Mouse (Mus musculus): ENCODE results near the gene Zc3h4. TPM values are rescaled to one million over a fixed set of nuclear protein-coding genes. Genes with fewer than 3 reads are reported as not detected.

The Zc3h4 gene
- 10 to 100 TPM; 58.3 to 58.7 TPM for total RNA-seq (2021)
- long read RNA-seq, experiment 1, full-length matches to known transcripts = 1 of 29 reads
- long read RNA-seq, experiment 1, partial matches to known transcripts = 11 of 29 reads
- long read RNA-seq, experiment 1, other reads (novel, unspliced or antisense) = 17 of 29 reads
- long read RNA-seq, experiment 2, partial matches to known transcripts = 5 of 17 reads
- long read RNA-seq, experiment 2, other reads (novel, unspliced or antisense) = 12 of 17 reads

DNA sequence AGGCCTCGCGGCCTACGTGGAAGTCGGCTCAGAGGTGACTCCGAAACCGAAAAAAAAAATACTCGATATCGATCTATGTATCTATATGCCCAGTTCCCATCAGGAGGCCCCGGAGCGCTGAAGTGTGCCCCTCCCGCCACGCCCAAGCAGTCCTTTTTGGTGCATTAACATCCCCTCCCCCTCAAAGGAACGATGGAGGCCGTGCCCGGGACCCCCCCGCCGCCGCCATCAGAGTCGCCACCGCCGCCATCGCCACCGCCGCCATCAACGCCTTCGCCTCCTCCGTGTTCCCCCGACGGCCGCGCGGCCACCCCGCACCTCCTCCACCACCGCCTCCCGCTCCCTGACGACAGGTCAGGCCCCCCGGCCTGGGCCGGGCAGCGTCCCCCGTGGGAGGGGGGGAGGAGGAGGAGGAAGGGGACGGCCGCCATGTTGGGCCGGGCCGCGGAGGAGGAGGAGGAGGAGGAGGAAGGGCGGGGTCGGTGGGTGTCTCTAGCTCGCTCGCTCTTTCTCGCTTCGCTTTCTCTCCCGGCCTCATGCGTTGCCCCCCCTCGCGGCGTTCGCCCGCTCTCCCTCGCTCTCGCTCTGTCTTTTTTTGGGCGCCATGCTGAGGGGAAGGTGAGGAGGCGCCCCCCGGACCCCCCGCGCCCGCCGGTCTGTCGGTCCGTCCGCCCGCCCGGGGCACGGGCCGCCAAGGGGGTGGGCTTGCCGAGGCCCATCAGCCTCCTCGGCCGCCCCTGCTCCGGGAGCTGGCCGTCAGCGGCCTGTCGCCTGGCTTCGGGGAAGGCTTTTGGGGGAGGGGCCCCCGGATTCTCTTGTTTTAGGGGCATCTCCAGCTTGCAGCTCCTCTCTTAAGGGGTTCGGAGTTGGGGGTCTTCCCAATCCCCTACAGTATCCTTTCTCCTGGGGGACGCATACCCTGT lies at the start of gene Zc3h4:
Gene Zc3h4, plus strand, starts transcription at position 222 of the 923 bp plus-strand sequence.
- Histone ChIP-seq H3K4me3 (peak within 1 kb of the TSS; percentile 98), H3K27ac (peak within 1 kb of the TSS; percentile 100)
- TF ChIP-seq CTCF (IDR thresholded peaks at IDR 0.05) = no peak
- peak; percentile 83 to 87 for DNase-seq (ENCODE audit: extremely low spot score in 1 of 2, low spot score in 2 of 2)
- intact Hi-C loops (cut with DNase I) = loop anchor here (5.0 kb wide), 1 partner anchor 421 kb away; no protein-coding TSS in a partner anchor

DNA sequence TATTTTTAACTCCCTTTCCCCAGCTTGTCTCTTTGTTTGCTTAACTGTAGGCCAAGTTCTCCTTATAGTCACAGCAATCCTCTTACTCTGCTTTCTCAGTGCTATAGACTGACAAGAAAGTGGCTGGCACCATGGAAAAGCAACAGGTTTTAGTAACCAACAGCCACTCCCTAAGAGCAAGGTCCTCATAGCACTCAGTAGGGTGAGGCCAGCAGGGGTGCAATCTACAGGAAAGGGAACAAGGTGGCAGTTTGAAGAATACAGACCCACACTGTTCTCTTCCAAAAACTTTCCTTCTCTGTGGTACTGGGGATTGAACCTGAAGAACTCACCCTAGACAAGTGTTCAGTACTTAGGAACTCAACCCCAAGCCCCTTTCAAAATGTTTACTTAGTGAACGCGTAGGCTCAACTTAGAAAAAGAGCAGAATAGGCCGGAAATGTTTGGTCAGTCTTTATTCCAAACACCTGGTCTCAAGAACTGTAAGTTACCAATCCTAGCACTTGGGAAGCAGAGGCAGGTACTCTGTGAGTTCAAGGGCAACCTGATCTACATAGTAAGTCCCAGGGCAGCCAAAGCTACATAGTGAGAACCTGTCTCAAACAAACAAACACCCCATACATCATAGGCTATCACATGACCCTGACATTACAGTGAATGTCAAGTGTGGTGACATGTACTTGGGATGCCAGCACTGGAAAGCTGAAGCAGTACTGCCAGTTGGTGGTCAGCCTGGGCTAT lies 44.7 kb upstream of the Zc3h4 start:
- intact Hi-C loops (cut with DNase I) = no loop called here
- no peak overlapping the region for H3K27ac ChIP-seq
- no peak for DNase-seq (ENCODE audit: extremely low spot score in 1 of 2, low spot score in 2 of 2)
- no peak overlapping the region for H3K4me3 ChIP-seq
- TF ChIP-seq CTCF (IDR thresholded peaks at IDR 0.05) = no peak

DNA sequence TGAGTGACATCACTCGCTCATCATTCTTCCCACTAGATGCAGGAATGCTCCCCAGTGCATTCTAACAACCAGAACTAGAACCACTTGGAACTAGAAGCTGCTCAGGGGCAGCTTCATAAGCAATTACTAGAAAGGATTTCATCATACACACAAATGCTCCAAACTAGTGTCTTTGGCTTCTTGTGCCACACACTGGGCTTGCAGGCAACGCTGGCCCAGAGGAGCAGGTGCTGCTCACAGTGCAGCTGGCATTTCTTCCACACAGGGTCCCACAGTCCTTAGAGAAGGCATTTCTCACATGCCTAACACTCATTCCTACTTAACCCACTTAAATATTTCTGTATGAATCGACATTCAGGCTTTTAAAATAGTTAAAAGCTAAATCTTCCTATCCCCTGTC lies 43.1 kb upstream of the Zc3h4 start:
- DNase-seq (ENCODE audit: extremely low spot score in 1 of 2, low spot score in 2 of 2) = no peak
- Histone ChIP-seq H3K4me3 (no peak overlapping the region), H3K27ac (no peak overlapping the region)
- intact Hi-C loops (cut with DNase I) = no loop called here
- no peak for TF ChIP-seq CTCF (IDR thresholded peaks at IDR 0.05)

DNA sequence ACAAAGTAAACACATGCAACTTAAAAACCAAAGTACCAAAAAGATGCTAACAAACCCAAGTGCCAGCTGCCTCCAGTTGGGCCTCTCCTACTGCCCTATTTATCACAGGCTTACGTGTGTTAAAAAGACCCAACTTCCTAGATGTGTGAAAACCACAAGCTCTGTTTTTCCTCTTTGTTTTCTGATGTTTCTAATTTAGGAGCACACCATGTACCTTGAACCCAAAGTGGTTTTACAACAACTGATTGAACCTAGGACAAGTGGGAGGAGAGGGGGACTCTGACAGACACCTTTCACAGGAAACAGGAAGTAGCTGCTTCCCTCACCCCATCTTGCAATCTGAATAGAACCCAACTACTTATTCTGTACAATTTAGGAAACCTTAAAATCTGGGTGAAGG lies 36.4 kb upstream of the Zc3h4 start:
- no peak overlapping the region for H3K4me3 ChIP-seq
- no peak for DNase-seq (ENCODE audit: extremely low spot score in 1 of 2, low spot score in 2 of 2)
- intact Hi-C loops (cut with DNase I) = no loop called here
- no peak for TF ChIP-seq CTCF (IDR thresholded peaks at IDR 0.05)
- H3K27ac ChIP-seq = no peak overlapping the region

DNA sequence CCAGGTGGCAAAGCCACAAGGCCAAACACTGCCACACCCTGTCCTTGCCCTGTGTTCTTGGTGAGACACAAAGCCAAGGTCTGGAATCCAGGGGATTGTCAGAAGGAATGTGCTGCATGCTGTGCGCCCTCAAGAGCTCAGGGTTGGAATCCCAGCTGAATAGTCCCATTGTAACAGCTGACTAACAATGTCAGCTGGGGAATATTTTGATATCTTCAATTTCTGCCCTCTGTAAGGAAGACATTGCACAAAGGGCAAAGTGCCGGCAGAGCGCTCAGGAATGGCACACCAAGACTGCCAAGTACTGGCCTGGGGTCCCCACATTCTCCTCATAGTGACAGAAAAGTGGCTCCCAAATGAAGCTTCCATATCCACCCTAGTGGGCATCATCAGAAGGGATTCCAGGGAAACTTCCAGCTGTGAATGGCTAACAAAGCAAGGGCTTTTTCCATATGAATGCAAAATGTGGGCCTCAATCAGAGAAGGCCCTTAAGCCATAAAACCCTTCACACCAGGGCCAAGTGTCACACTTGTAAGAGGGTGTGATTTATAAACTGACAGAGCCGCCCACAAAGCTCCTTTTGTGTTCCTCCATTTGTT lies 35.7 kb upstream of the Zc3h4 start:
- Histone ChIP-seq H3K4me3 (no peak overlapping the region), H3K27ac (0 out of 2 replicates have a peak overlapping the region, but pooled peaks have one; percentile 16)
- DNase-seq (ENCODE audit: extremely low spot score in 1 of 2, low spot score in 2 of 2) = no peak
- peak; percentile 13 for TF ChIP-seq CTCF (IDR thresholded peaks at IDR 0.05)
- intact Hi-C loops (cut with DNase I) = no loop called here

DNA sequence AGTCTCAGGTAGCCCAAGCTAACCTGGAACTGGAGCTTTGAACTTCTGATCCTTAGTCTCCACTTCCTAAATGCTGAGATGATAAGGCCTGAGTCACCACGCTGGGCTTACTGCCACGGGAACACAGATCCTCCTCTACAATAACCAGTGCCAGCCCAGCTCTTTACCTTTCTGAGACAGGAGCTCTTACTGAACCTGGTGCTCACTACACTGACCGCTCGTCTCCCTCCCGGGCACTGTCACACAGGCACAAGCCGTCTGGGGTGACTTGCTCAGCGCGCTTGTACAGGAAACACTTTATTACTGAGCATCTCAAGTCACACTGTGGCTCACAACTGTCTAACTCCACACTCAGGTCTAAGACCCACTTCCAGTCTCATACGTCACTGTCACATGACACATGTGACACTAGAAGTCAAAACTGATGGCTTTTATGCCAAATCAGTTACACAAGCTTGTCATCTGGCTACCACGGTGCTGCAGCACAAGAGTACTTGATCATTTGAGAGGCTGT lies 34.5 kb upstream of the Zc3h4 start:
- intact Hi-C loops (cut with DNase I) = no loop called here
- TF ChIP-seq CTCF (IDR thresholded peaks at IDR 0.05) = no peak
- Histone ChIP-seq H3K4me3 (no peak overlapping the region), H3K27ac (no peak overlapping the region)
- DNase-seq (ENCODE audit: extremely low spot score in 1 of 2, low spot score in 2 of 2) = no peak

DNA sequence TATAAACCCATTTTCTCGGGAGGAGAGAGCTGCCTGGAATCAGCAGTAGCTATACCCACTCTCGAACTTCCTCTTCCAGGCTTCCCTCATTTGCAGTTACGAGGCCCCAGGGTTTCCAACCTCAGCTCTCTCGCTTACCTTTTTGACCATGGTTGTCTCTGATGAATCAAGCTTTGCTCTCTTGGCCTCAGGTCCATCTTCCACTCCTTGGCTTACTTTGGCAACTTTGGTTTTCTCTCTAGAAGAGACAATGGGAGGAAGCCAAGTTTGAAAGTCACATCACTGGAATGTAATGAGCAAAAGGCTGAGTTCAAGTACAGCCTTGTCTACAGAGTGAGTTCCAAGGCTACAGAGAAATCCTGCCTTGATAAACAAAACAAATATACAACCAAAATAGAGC lies 34.0 kb upstream of the Zc3h4 start:
- intact Hi-C loops (cut with DNase I) = no loop called here
- no peak for TF ChIP-seq CTCF (IDR thresholded peaks at IDR 0.05)

DNA sequence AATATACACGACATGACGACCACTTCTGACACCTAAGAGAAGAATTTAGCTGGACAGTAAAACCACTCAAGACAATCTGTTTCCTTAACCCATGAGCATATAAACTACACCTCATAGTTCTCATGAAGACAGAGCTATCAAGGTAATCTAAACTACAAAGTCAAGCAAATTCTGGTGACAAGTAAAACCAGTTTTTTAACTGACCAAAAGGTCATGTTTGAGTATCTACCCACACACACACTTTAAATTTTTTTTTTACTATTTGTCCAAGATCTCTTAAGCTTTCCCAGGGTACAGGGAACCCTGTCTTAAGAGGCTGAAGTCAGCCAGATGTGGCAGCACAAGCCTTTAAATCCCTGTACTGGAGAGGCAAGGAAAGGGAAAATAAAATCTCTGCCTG lies 31.9 kb upstream of the Zc3h4 start:
- no peak for TF ChIP-seq CTCF (IDR thresholded peaks at IDR 0.05)
- H3K4me3 ChIP-seq = no peak overlapping the region
- intact Hi-C loops (cut with DNase I) = no loop called here
- DNase-seq (ENCODE audit: extremely low spot score in 1 of 2, low spot score in 2 of 2) = no peak
- H3K27ac ChIP-seq = no peak overlapping the region

More for the DNA sequence above, 34.0 kb upstream of the Zc3h4 start:
- no peak for DNase-seq (ENCODE audit: extremely low spot score in 1 of 2, low spot score in 2 of 2)
- Histone ChIP-seq H3K27ac (no peak overlapping the region), H3K4me3 (no peak overlapping the region)

DNA sequence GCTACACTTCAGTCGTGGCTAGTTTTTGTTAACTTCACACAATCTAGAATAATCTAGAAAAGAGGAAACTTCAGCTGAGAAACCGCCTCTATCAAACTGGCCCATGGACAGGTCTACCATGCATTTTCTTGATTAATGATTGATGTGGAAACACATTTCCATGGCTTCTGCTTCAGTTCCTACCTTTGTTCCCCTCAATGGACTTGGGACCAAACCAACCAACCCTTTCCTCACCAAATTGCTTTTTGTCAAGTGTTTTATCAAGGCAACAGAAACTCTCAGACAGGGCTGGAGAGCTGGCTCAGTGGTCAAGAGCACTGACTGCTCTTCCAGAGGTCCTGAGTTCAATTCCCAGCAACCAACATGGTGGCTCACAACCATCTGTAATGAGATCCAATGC lies 30.1 kb upstream of the Zc3h4 start:
- no peak for TF ChIP-seq CTCF (IDR thresholded peaks at IDR 0.05)
- Histone ChIP-seq H3K4me3 (no peak overlapping the region), H3K27ac (no peak overlapping the region)
- intact Hi-C loops (cut with DNase I) = loop anchor here (10.0 kb wide), 1 partner anchor 176 kb away; no protein-coding TSS in a partner anchor
- DNase-seq (ENCODE audit: extremely low spot score in 1 of 2, low spot score in 2 of 2) = no peak

DNA sequence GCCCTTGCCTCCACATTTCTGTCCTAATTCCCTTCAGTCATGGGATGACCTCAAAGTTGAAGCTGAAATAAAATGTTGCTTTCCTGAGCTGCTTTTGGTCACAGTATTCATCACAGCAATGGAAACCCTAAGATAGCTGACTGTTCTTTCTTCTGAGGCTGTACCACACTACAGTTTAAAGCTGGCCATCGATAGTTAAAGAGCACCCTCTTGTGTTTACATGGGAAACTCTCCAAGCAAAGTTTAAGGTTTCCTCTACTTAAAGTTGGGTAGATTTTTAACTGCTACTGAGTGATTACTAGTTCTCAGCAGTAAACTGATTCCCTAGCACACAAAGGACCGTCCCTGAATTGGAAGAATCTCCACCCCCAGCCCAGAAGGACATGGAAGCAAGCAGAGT lies 27.0 kb upstream of the Zc3h4 start:
- Histone ChIP-seq H3K27ac (no peak overlapping the region), H3K4me3 (no peak overlapping the region)
- no peak for DNase-seq (ENCODE audit: extremely low spot score in 1 of 2, low spot score in 2 of 2)
- intact Hi-C loops (cut with DNase I) = loop anchor here (1.0 to 10.0 kb wide), 2 partner anchors 79 to 179 kb away; no protein-coding TSS in a partner anchor
- peak; percentile 56 for TF ChIP-seq CTCF (IDR thresholded peaks at IDR 0.05)

DNA sequence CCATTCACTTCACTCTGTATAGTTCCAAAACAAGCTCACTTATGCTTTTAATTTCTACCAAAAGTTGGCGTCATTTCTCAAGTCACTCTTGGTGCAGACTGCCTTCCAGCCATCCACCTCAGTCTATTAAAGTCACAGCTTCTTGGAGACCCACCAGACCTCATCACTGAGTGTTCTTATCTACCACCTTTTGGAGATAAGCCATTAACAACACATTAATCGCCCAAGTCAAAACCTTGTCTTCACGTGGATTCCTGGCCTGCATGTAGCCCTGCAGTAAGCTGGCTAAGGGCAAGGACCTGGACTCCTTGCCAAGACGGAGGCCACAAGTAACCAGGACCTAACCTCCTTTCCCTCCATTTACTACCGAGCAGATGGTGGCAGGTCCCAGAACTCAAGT lies 25.7 kb upstream of the Zc3h4 start:
- DNase-seq (ENCODE audit: extremely low spot score in 1 of 2, low spot score in 2 of 2) = no peak
- no peak overlapping the region for H3K27ac ChIP-seq
- intact Hi-C loops (cut with DNase I) = loop anchor here (10.0 kb wide), 1 partner anchor 180 kb away; no protein-coding TSS in a partner anchor
- TF ChIP-seq CTCF (IDR thresholded peaks at IDR 0.05) = no peak
- no peak overlapping the region for H3K4me3 ChIP-seq
